Mouse (Mus musculus) embryonic facial prominence, embryonic 13.5 days (tissue): Measurements from ENCODE around the gene Dnaja4. TPM values are rescaled to one million over a fixed set of nuclear protein-coding genes. Genes with fewer than 3 reads are reported as not detected.

Source experiments
- ATAC-seq: fragments of 200-750 bp; cut with Nextera tagmentation; 2 replicates; pipeline ENCODE4 v1.8.0; 2017; ENCODE audit warnings: low read depth; ENCODE audit not compliant: insufficient number of reproducible peaks, insufficient read depth, low FRiP score, low TSS enrichment
- H3K27ac ChIP-seq: fragments of 300-500 bp; sonication (generic); 2 replicates; pipeline ENCODE4 v1.5.1; 2015; ENCODE audit warnings: moderate library complexity, mild to moderate bottlenecking, inconsistent platforms
- H3K27me3 ChIP-seq: fragments of 300-500 bp; sonication (generic); 2 replicates; pipeline ENCODE4 v1.6.1; 2015; ENCODE audit warnings: mild to moderate bottlenecking, inconsistent platforms
- H3K36me3 ChIP-seq: fragments of 300-500 bp; sonication (generic); 2 replicates; pipeline ENCODE4 v1.6.1; 2015; ENCODE audit warnings: mild to moderate bottlenecking, inconsistent platforms
- H3K4me1 ChIP-seq: fragments of 300-500 bp; sonication (generic); 2 replicates; pipeline ENCODE4 v1.6.1; 2015; ENCODE audit warnings: inconsistent platforms
- H3K4me2 ChIP-seq: fragments of 300-500 bp; sonication (generic); 2 replicates; pipeline ENCODE4 v1.6.1; 2015; ENCODE audit warnings: moderate library complexity, mild to moderate bottlenecking, inconsistent platforms
- H3K4me3 ChIP-seq: fragments of 300-500 bp; sonication (generic); 2 replicates; pipeline ENCODE4 v1.5.1; 2015; ENCODE audit warnings: mild to moderate bottlenecking, inconsistent platforms
- H3K9ac ChIP-seq: fragments of 300-500 bp; sonication (generic); 2 replicates; pipeline ENCODE4 v1.6.1; 2015; ENCODE audit warnings: mild to moderate bottlenecking, inconsistent platforms
- H3K9me3 ChIP-seq: fragments of 300-500 bp; sonication (generic); 2 replicates; pipeline ENCODE4 v1.6.1; 2016; ENCODE audit warnings: inconsistent platforms
- WGBS: fragments of 180-500 bp; shearing (Covaris S2); methylation state at CpG from one replicate; pipeline ENCODE4 v1.1.7; 2015; ENCODE audit warnings: mixed read lengths; 5-methylcytosine and 5-hydroxymethylcytosine counted together
- polyA plus RNA-seq: library from polyadenylated mRNA; unstranded; fragments of >200 nt; fragmentation: Nextera tagmentation; extraction: Ambion mirVana; gene quantifications from 2 replicates; pipeline ENCODE4 v1.2.1, GENCODE M21; 2015

Gene Dnaja4
- polyA plus RNA-seq, 1 experiment from 2014 or later = 7.3 TPM

- Histone ChIP-seq H3K9me3 (no peaks in the 10 kb centered on the region), H3K9ac (no peak overlapping the region), H3K27me3 (no peaks in the 10 kb centered on the region), H3K27ac (no peak overlapping the region), H3K4me1 (peaks cover 25% of the 10 kb centered on the region), H3K36me3 (peaks cover 30% of the 10 kb centered on the region), H3K4me2 (no peak overlapping the region), H3K4me3 (no peak overlapping the region)
- 83% methylated on average over 2 of the region's 2 CpGs for WGBS
- ATAC-seq = no peak
Observed at GRCm38 (mm10) chr9:54732122-54732521, 33.4 kb downstream of the Dnaja4 start.

- peak within 1 kb of the TSS; percentile 52; the same call in 1 of the 2 replicates for H3K27ac ChIP-seq
- 2% methylated on average over 32 of the region's 32 CpGs for WGBS
- peak within 1 kb of the TSS; percentile 69 for H3K4me3 ChIP-seq
- no peaks in the 10 kb centered on the region for H3K9me3 ChIP-seq
- peak; percentile 96 for ATAC-seq
- no peaks in the 10 kb centered on the region for H3K27me3 ChIP-seq
- peak within 1 kb of the TSS; percentile 87 for H3K9ac ChIP-seq
- peaks cover 10% of the 10 kb centered on the region for H3K36me3 ChIP-seq
- peak within 1 kb of the TSS; percentile 88 for H3K4me2 ChIP-seq
- peaks cover 30% of the 10 kb centered on the region for H3K4me1 ChIP-seq
Observed at GRCm38 (mm10) chr9:54733921-54734638, 35.4 kb downstream of the Dnaja4 start, which contains the start of gene Wdr61. Wdr61 (minus strand) TSS chr9:54734519.

- H3K27ac ChIP-seq = 0 out of 2 replicates have a peak overlapping the region, but pooled peaks have one; percentile 52
- H3K9ac ChIP-seq = peak overlapping the region; percentile 59
- H3K36me3 ChIP-seq = peaks cover 4% of the 10 kb centered on the region; the same call in 1 of the 2 replicates
- no peaks in the 10 kb centered on the region for H3K9me3 ChIP-seq
- peak overlapping the region; percentile 88 for H3K4me2 ChIP-seq
- WGBS = 20% methylated on average over 11 of the region's 11 CpGs
- peak overlapping the region; percentile 69 for H3K4me3 ChIP-seq
- H3K27me3 ChIP-seq = no peaks in the 10 kb centered on the region
- ATAC-seq = no peak
- peaks cover 30% of the 10 kb centered on the region for H3K4me1 ChIP-seq
Observed at GRCm38 (mm10) chr9:54734639-54735252, 36.1 kb downstream of the Dnaja4 start.

- WGBS = 14% methylated on average over 9 of the region's 9 CpGs
- Histone ChIP-seq H3K4me2 (peak overlapping the region; percentile 22; the same call in 1 of the 2 replicates), H3K27ac (no peak overlapping the region), H3K27me3 (no peaks in the 10 kb centered on the region), H3K9ac (no peak overlapping the region), H3K9me3 (no peaks in the 10 kb centered on the region), H3K36me3 (peaks cover 2% of the 10 kb centered on the region; the same call in 1 of the 2 replicates), H3K4me3 (no peak overlapping the region), H3K4me1 (peaks cover 35% of the 10 kb centered on the region)
- ATAC-seq = no peak
Observed at GRCm38 (mm10) chr9:54736284-54736701, 37.6 kb downstream of the Dnaja4 start.

- Histone ChIP-seq H3K27me3 (no peaks in the 10 kb centered on the region), H3K36me3 (no peaks in the 10 kb centered on the region), H3K9ac (peak overlapping the region; percentile 36; the same call in 1 of the 2 replicates), H3K27ac (no peak overlapping the region), H3K4me2 (no peak overlapping the region), H3K9me3 (no peaks in the 10 kb centered on the region), H3K4me1 (peaks cover 29% of the 10 kb centered on the region), H3K4me3 (no peak overlapping the region)
- WGBS = 15% methylated on average over 3 of the region's 3 CpGs
- ATAC-seq = no peak
Observed at GRCm38 (mm10) chr9:54738376-54738775, 39.7 kb downstream of the Dnaja4 start.

GRCm38 (mm10) chr9:54743891-54744290, 45.2 kb downstream of the Dnaja4 start:
- H3K9ac ChIP-seq = no peak overlapping the region
- H3K4me2 ChIP-seq = no peak overlapping the region
- H3K4me1 ChIP-seq = peaks cover 16% of the 10 kb centered on the region
- H3K27ac ChIP-seq = no peak overlapping the region
- no peaks in the 10 kb centered on the region for H3K9me3 ChIP-seq
- H3K36me3 ChIP-seq = no peaks in the 10 kb centered on the region
- no peak for ATAC-seq
- no peaks in the 10 kb centered on the region for H3K27me3 ChIP-seq
- no peak overlapping the region for H3K4me3 ChIP-seq
- 79% methylated on average over 4 of the region's 4 CpGs for WGBS

- Histone ChIP-seq H3K27me3 (no peaks in the 10 kb centered on the region), H3K36me3 (no peaks in the 10 kb centered on the region), H3K9ac (no peak overlapping the region), H3K4me1 (peaks cover 11% of the 10 kb centered on the region), H3K4me2 (no peak overlapping the region), H3K27ac (no peak overlapping the region), H3K9me3 (no peaks in the 10 kb centered on the region), H3K4me3 (no peak overlapping the region)
- ATAC-seq = no peak
- WGBS = 54% methylated on average over 13 of the region's 13 CpGs
Observed at GRCm38 (mm10) chr9:54745740-54746370, 47.2 kb downstream of the Dnaja4 start.

GRCm38 (mm10) chr9:54750215-54750981, 51.7 kb downstream of the Dnaja4 start:
- no peaks in the 10 kb centered on the region for H3K36me3 ChIP-seq
- H3K9ac ChIP-seq = no peak overlapping the region
- no peaks in the 10 kb centered on the region for H3K9me3 ChIP-seq
- 0 out of 2 replicates have a peak, but pooled peaks cover 4% of the 10 kb centered on the region for H3K27me3 ChIP-seq
- 88% methylated on average over 7 of the region's 7 CpGs for WGBS
- no peak overlapping the region for H3K4me3 ChIP-seq
- peaks cover 7% of the 10 kb centered on the region for H3K4me1 ChIP-seq
- no peak overlapping the region for H3K4me2 ChIP-seq
- no peak for ATAC-seq
- no peak overlapping the region for H3K27ac ChIP-seq

GRCm38 (mm10) chr9:54751684-54752083, 53.0 kb downstream of the Dnaja4 start:
- H3K4me2 ChIP-seq = no peak overlapping the region
- H3K4me3 ChIP-seq = no peak overlapping the region
- H3K9me3 ChIP-seq = no peaks in the 10 kb centered on the region
- H3K9ac ChIP-seq = no peak overlapping the region
- no peaks in the 10 kb centered on the region for H3K36me3 ChIP-seq
- ATAC-seq = no peak
- H3K27ac ChIP-seq = no peak overlapping the region
- 84% methylated on average over 2 of the region's 2 CpGs for whole genome bisulfite sequencing
- 0 out of 2 replicates have a peak, but pooled peaks cover 4% of the 10 kb centered on the region for H3K27me3 ChIP-seq
- peaks cover 7% of the 10 kb centered on the region for H3K4me1 ChIP-seq

GRCm38 (mm10) chr9:54752201-54752943, 53.7 kb downstream of the Dnaja4 start:
- H3K27ac ChIP-seq = no peak overlapping the region
- no peaks in the 10 kb centered on the region for H3K36me3 ChIP-seq
- no peak overlapping the region for H3K4me3 ChIP-seq
- no peaks in the 10 kb centered on the region for H3K9me3 ChIP-seq
- H3K27me3 ChIP-seq = 0 out of 2 replicates have a peak, but pooled peaks cover 4% of the 10 kb centered on the region
- H3K4me2 ChIP-seq = no peak overlapping the region
- peak overlapping the region; percentile 7; the same call in 1 of the 2 replicates for H3K9ac ChIP-seq
- WGBS = 30% methylated on average over 21 of the region's 21 CpGs
- ATAC-seq = no peak
- H3K4me1 ChIP-seq = peaks cover 7% of the 10 kb centered on the region
